8 mouse cellular contexts compared by ENCODE assay signal in the genomic region with DNA sequence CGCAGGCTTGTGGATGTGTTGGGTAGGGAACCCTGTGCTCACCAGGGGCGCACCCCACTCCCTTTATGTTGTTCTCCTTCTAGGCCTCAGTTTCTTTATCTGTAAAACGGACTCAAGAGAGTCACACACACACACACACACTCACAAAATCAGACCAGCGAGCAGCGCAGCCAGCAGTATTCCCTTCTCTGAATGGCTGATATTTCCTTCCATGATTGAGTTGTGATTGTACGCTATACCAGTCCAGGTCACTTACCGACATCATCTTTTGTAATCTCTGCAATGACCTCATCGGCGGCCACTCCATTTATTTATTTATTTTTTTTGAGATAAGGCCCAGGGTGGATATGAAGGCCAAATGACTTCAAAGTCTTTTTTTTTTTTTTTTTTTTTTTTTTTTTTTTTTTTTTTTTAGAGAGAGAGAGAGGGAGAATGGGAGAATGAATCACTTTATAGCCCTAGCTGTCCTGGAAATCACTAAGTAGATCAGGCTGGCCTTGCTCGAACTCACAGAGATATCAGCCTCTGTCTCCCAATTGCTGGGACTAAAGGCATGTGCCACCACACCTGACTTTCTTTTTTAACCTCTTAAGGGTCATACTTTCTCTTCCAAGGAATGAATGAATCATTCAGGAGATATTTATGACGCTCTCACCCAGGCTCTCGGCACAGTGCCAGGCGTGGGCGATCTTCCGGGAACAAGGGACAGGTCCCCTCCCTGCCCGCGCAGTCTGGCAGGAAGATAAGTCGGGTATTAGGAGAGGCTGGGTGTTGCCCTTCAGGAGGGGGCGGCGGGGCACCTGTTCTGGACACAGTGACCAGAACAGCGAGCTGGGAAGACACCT. TPM values are rescaled to one million over a fixed set of nuclear protein-coding genes. Genes with fewer than 3 reads are reported as not detected.
A peak's percentile ranks its signal among the peaks of the same experiment; 100 is the strongest.
DNase-seq lines count a peak whose midpoint lies in the region; ATAC-seq and TF ChIP-seq lines count a peak whose summit lies in the region.

A gene (minus strand): TSS at position 103 of the 845 bp plus-strand sequence.

- H3K4me3 ChIP-seq in embryonic fibroblast, embryonic 13.5 days (ENCODE audit: insufficient read depth, low read length): peak within 1 kb of the TSS; percentile 45
- peak within 1 kb of the TSS; percentile 77 for H3K4me3 ChIP-seq in left cerebral cortex, adult 2 months

- intact Hi-C loops in heart, postnatal 14 days (cut with DNase I): no loop called here
- intact Hi-C loops in left cerebral cortex, adult 2 months (cut with DNase I): loop anchor here (5.0 kb wide), 2 partner anchors 80 to 220 kb away; a partner anchor contains a TSS

- DNase-seq in CD4-positive, CD25-positive, alpha-beta regulatory T cell, adult 2 months (ENCODE audit: low read depth, low spot score): peak; percentile 12
- peak; percentile 83 for DNase-seq in adrenal gland, postnatal 10 days
- peak; percentile 32 to 38 for DNase-seq in heart, postnatal 14 days
- peak; percentile 59 to 72 for DNase-seq in left cerebral cortex, adult 2 months (ENCODE audit: extremely low spot score in 1 of 2, low spot score in 2 of 2)
- DNase-seq in lung, postnatal 14 days: peak; percentile 50
- peak; percentile 54 for DNase-seq in urinary bladder, postnatal 25 days (ENCODE audit: low spot score)

- no peak for TF ChIP-seq CTCF in embryonic fibroblast, embryonic 13.5 days (IDR thresholded peaks at IDR 0.05; ENCODE audit: borderline replicate concordance, insufficient read depth, low read length)
- TF ChIP-seq CTCF in left cerebral cortex, adult 2 months (IDR thresholded peaks at IDR 0.05): no peak

- no peaks in the 10 kb centered on the region for H3K4me1 ChIP-seq in embryonic fibroblast, embryonic 13.5 days (ENCODE audit: control insufficient read depth, insufficient read depth, low read length)

- no peak within 1 kb of the TSS for H3K27ac ChIP-seq in embryonic fibroblast, embryonic 13.5 days (ENCODE audit: insufficient read depth, low read length)
- H3K27ac ChIP-seq in left cerebral cortex, adult 2 months: peak within 1 kb of the TSS; percentile 92

- no peak for TF ChIP-seq POLR2A in embryonic fibroblast, embryonic 13.5 days (IDR thresholded peaks at IDR 0.05; ENCODE audit: low read depth, low read length)

- ATAC-seq in CD4-positive, CD25-positive, alpha-beta regulatory T cell, adult 4 months: no peak

RNA-seq across cellular contexts. Expression of the gene that starts here (rescaled TPM):
- polyA plus RNA-seq in CD4-positive, CD25-positive, alpha-beta regulatory T cell, adult 4 months (2017; shearing (Covaris generic)): not detected
- 10 to 100 TPM; 18.8 to 22.7 TPM for total RNA-seq in adrenal gland, postnatal 10 days (2021)
- polyA plus RNA-seq in embryonic fibroblast, embryonic 13.5 days (2011; ENCODE audit: insufficient read length, low read depth, missing spikeins): 1.4 and 1.9 TPM in 2 replicates
- total RNA-seq in heart, postnatal 14 days (2021): 1 to 10 TPM; 1.8 to 5.0 TPM
- total RNA-seq in left cerebral cortex, adult 2 months (2021): 10 to 100 TPM; 36.8 to 39.8 TPM

Comparison
In these comparisons a context has a peak if more than half of its experiments do, and no peak if none do; other contexts are left out.
1. DNase-seq: peak in every context shown above with its lines; median percentile 83 in adrenal gland, postnatal 10 days; 66 in left cerebral cortex, adult 2 months; 54 in urinary bladder, postnatal 25 days; 50 in lung, postnatal 14 days; 35 in heart, postnatal 14 days; 12 in CD4-positive, CD25-positive, alpha-beta regulatory T cell, adult 2 months.